Mouse (Mus musculus): ENCODE measurements around the gene Fam185a.

DNA sequence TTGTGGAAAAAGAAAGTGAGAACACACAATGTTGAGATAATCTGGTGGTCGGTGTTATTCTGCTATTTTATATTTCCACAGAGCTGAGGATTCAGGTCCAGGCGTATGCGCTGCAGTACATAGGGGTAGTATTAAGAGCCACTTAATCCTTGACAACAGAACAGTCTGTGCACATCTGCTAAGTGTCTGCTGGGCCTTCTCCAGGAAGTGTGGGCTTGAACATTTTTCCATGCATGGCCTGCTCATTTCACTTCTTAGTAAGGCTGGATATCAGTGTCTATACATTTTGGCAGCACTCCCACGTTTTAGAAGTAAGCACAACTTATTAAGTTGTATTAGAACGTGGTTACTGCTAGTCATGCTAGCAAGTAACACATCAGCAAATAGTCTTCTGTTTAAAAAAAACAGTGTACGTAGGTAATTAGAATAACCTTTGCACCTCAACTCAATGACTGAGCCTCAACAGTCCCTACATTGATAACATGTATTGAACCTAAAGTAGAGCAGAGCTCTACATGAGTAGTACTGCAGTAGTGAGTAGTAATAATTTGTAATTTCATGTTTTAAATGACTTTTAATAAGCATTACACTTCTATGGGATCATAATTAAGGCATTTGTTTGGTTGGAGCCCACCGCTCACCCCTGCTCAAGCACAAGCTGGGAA is 14.8 kb downstream of the Fam185a start:
- TF ChIP-seq CTCF (IDR thresholded peaks at IDR 0.05; ENCODE audit: borderline replicate concordance, insufficient read depth, low read length) (no peak), POLR2A (IDR thresholded peaks at IDR 0.05; ENCODE audit: low read depth, low read length) (no peak)
